Mouse (Mus musculus) Muller cell, postnatal 12 days (primary cell): ENCODE measurements around the gene Rhot2.

Source experiments
- DNase-seq: peaks from one replicate; pipeline ENCODE4 v3.0.0-alpha.2; 2015; ENCODE audit errors: inconsistent ontology term

The Rhot2 gene

GRCm38 (mm10) chr17:25801029-25801428 is 43.6 kb downstream of the Rhot2 start:
- DNase-seq: peak; percentile 75

GRCm38 (mm10) chr17:25796951-25797369 is 47.7 kb downstream of the Rhot2 start, which contains the start of gene Metrn:
Gene Metrn (minus strand): TSS chr17:25797136.
- peak; percentile 94 for DNase-seq

GRCm38 (mm10) chr17:25796211-25796771 is 48.4 kb downstream of the Rhot2 start:
- peak; percentile 49 for DNase-seq

GRCm38 (mm10) chr17:25795609-25796092 is 49.0 kb downstream of the Rhot2 start, which contains the start of gene AC134908.4:
Gene AC134908.4 (minus strand): TSS chr17:25795659.
- DNase-seq: peak; percentile 94

- DNase-seq: no peak
Measured at GRCm38 (mm10) chr17:25794998-25795397, 49.7 kb downstream of the Rhot2 start.

GRCm38 (mm10) chr17:25794197-25794596 is 50.5 kb downstream of the Rhot2 start:
- DNase-seq: peak; percentile 31

DNA sequence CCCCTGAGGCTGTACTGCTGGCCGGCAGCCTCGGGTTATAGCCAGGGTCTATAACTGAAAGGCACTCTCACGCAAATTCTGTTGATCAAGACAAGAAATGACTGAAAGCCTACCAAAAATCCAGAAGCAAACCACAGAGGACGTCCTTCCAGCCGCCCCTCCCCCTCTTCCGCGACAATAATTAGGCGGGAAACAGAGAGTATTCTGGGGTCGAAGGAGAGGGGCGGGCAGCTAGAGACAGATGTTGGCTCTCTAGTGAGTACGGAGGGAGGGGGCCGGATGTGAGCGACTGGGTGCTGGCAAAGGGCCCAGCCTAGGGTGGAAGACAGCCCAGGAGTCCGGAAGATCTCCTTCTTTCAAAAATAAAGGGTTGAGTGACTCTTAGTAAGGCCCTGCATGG is 52.0 kb downstream of the Rhot2 start, which contains the start of gene Fam173a:
TSS of gene Fam173a (minus strand) at position 287 of the 400 bp plus-strand sequence.
- DNase-seq: peak; percentile 85

- DNase-seq: peak; percentile 90
Measured at GRCm38 (mm10) chr17:25791843-25792527, 52.7 kb downstream of the Rhot2 start.

DNA sequence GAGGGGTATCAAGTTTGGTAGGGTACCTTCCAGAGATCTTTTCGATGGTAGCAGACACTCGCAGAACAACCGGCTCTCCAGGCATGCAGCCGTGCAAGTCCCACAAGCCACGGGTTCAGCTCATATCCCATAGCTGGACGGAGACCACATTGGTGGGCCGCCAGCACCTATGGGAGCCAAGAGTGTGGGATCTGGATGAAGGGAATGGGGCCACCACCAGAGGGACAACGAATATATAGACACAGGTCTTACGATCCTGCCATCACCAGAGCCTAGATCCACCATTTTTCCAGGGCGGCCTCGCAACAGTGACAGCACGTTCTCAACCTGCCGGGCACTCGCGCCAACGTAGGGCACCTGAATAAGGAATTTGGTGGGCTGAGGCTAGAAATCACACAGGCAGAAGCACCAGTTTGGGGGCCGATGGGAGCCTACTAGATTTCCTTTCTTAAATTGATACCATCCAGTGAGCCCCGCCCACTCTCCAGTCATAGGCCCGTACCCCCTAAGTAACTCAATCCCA is 53.3 kb downstream of the Rhot2 start:
- DNase-seq: peak; percentile 51
